Mouse (Mus musculus) stomach, postnatal 0 days (tissue): ENCODE results near the gene Uck2.

Experiments
- CTCF ChIP-seq: IDR thresholded peaks from 2 replicates; pipeline ENCODE4 v1.5.1; 2016; ENCODE audit warnings: antibody characterized with exemption, low read depth, mild to moderate bottlenecking, moderate library complexity
- EP300 ChIP-seq: optimal IDR thresholded peaks from 2 replicates; pipeline ENCODE3; 2016; ENCODE audit warnings: antibody characterized with exemption

GRCm38 (mm10) chr1:167321691-167322090, 36.6 kb upstream of the Uck2 start:
- no peak for TF ChIP-seq CTCF
- no peak for TF ChIP-seq EP300
